Mouse (Mus musculus): ENCODE measurements at regions not wholly inside any gene's neighbourhood (a gene's known extent, or its start where the extent isn't known, plus 50 kb on each side); places are given as distances from the start of the nearest gene placed in this dataset.

GRCm38 (mm10) chr12:31157453-31157852 lies 83.1 kb upstream of the Gm6993 start:
- H3K9me3 ChIP-seq = no peaks in the 10 kb centered on the region
- H3K9ac ChIP-seq = no peak overlapping the region
- no peaks in the 10 kb centered on the region for H3K36me3 ChIP-seq
- H3K4me2 ChIP-seq = no peak overlapping the region
- H3K27ac ChIP-seq (replicated peaks) = no peak overlapping the region
- H3K27me3 ChIP-seq = no peaks in the 10 kb centered on the region
- no peak for ATAC-seq (ENCODE audit: low read depth)
- 95% methylated on average over 3 of the region's 3 CpGs for whole genome bisulfite sequencing
- no peak overlapping the region for H3K4me3 ChIP-seq
- no peaks in the 10 kb centered on the region for H3K4me1 ChIP-seq (replicated peaks)

- no peak overlapping the region for H3K4me3 ChIP-seq
- no peak overlapping the region for H3K4me2 ChIP-seq
- ATAC-seq (ENCODE audit: low read depth) = no peak
- H3K36me3 ChIP-seq = no peaks in the 10 kb centered on the region
- whole genome bisulfite sequencing = 97% methylated on average over 1 of the region's 1 CpGs
- no peaks in the 10 kb centered on the region for H3K27me3 ChIP-seq
- no peaks in the 10 kb centered on the region for H3K9me3 ChIP-seq
- H3K9ac ChIP-seq = no peak overlapping the region
- no peaks in the 10 kb centered on the region for H3K4me1 ChIP-seq (replicated peaks)
- no peak overlapping the region for H3K27ac ChIP-seq (replicated peaks)
Observed at GRCm38 (mm10) chr12:31157890-31158289, 82.7 kb upstream of the Gm6993 start.

- H3K4me3 ChIP-seq = no peak overlapping the region
- ATAC-seq (ENCODE audit: low read depth) = no peak
- no peak overlapping the region for H3K4me2 ChIP-seq
Observed at GRCm38 (mm10) chr12:31158885-31159284, 81.7 kb upstream of the Gm6993 start.

GRCm38 (mm10) chr12:31159378-31159777 lies 81.2 kb upstream of the Gm6993 start:
- no peak overlapping the region for H3K4me3 ChIP-seq
- no peak overlapping the region for H3K9ac ChIP-seq
- no peaks in the 10 kb centered on the region for H3K9me3 ChIP-seq
- ATAC-seq (ENCODE audit: low read depth) = no peak
- no peaks in the 10 kb centered on the region for H3K4me1 ChIP-seq (replicated peaks)
- H3K27ac ChIP-seq (replicated peaks) = no peak overlapping the region
- no peaks in the 10 kb centered on the region for H3K27me3 ChIP-seq
- H3K36me3 ChIP-seq = no peaks in the 10 kb centered on the region
- no peak overlapping the region for H3K4me2 ChIP-seq
- WGBS = 85% methylated on average over 7 of the region's 7 CpGs

More at GRCm38 (mm10) chr12:31158885-31159284, 81.7 kb upstream of the Gm6993 start:
- no peaks in the 10 kb centered on the region for H3K27me3 ChIP-seq
- 87% methylated on average over 4 of the region's 4 CpGs for WGBS
- no peak overlapping the region for H3K9ac ChIP-seq
- no peaks in the 10 kb centered on the region for H3K36me3 ChIP-seq
- H3K9me3 ChIP-seq = no peaks in the 10 kb centered on the region
- H3K27ac ChIP-seq (replicated peaks) = no peak overlapping the region
- no peaks in the 10 kb centered on the region for H3K4me1 ChIP-seq (replicated peaks)

- Histone ChIP-seq H3K4me2 (no peak overlapping the region), H3K27me3 (no peaks in the 10 kb centered on the region), H3K27ac (replicated peaks) (no peak overlapping the region), H3K9me3 (no peaks in the 10 kb centered on the region), H3K9ac (no peak overlapping the region), H3K36me3 (no peaks in the 10 kb centered on the region), H3K4me3 (no peak overlapping the region), H3K4me1 (replicated peaks) (no peaks in the 10 kb centered on the region; the same call in 1 of the 2 replicates)
- no peak for ATAC-seq (ENCODE audit: low read depth)
- 66% methylated on average over 4 of the region's 4 CpGs for WGBS
Observed at GRCm38 (mm10) chr12:31168221-31168890, 72.2 kb upstream of the Gm6993 start.

GRCm38 (mm10) chr12:31170111-31170510 lies 70.5 kb upstream of the Gm6993 start:
- H3K9ac ChIP-seq = no peak overlapping the region
- no peaks in the 10 kb centered on the region for H3K9me3 ChIP-seq
- no peaks in the 10 kb centered on the region; the same call in 1 of the 2 replicates for H3K4me1 ChIP-seq (replicated peaks)
- H3K4me3 ChIP-seq = no peak overlapping the region
- WGBS = 86% methylated on average over 6 of the region's 6 CpGs
- no peak for ATAC-seq (ENCODE audit: low read depth)
- no peak overlapping the region for H3K27ac ChIP-seq (replicated peaks)
- no peaks in the 10 kb centered on the region for H3K27me3 ChIP-seq
- H3K36me3 ChIP-seq = no peaks in the 10 kb centered on the region
- no peak overlapping the region for H3K4me2 ChIP-seq

- Histone ChIP-seq H3K27me3 (no peaks in the 10 kb centered on the region), H3K27ac (replicated peaks) (no peak overlapping the region), H3K4me3 (no peak overlapping the region), H3K9ac (no peak overlapping the region), H3K36me3 (no peaks in the 10 kb centered on the region), H3K4me2 (no peak overlapping the region), H3K4me1 (replicated peaks) (no peaks in the 10 kb centered on the region; the same call in 1 of the 2 replicates), H3K9me3 (no peaks in the 10 kb centered on the region)
- WGBS = 78% methylated on average over 10 of the region's 10 CpGs
- no peak for ATAC-seq (ENCODE audit: low read depth)
Observed at GRCm38 (mm10) chr12:31170546-31171160, 69.9 kb upstream of the Gm6993 start.

- Histone ChIP-seq H3K9ac (no peak overlapping the region), H3K27ac (replicated peaks) (no peak overlapping the region), H3K27me3 (no peaks in the 10 kb centered on the region), H3K4me1 (replicated peaks) (no peaks in the 10 kb centered on the region; the same call in 1 of the 2 replicates), H3K9me3 (no peaks in the 10 kb centered on the region), H3K4me3 (no peak overlapping the region), H3K36me3 (no peaks in the 10 kb centered on the region), H3K4me2 (no peak overlapping the region)
- 87% methylated on average over 4 of the region's 4 CpGs for WGBS
- no peak for ATAC-seq (ENCODE audit: low read depth)
Observed at GRCm38 (mm10) chr12:31171992-31172391, 68.6 kb upstream of the Gm6993 start.

GRCm38 (mm10) chr12:31172451-31173318 lies 67.9 kb upstream of the Gm6993 start:
- Histone ChIP-seq H3K4me2 (no peak overlapping the region), H3K36me3 (no peaks in the 10 kb centered on the region), H3K4me3 (no peak overlapping the region), H3K27me3 (no peaks in the 10 kb centered on the region), H3K27ac (replicated peaks) (no peak overlapping the region), H3K9ac (no peak overlapping the region), H3K4me1 (replicated peaks) (no peaks in the 10 kb centered on the region; the same call in 1 of the 2 replicates), H3K9me3 (no peaks in the 10 kb centered on the region)
- ATAC-seq (ENCODE audit: low read depth) = no peak
- WGBS = 80% methylated on average over 4 of the region's 4 CpGs

- 96% methylated on average over 5 of the region's 5 CpGs for WGBS
- Histone ChIP-seq H3K9me3 (no peaks in the 10 kb centered on the region), H3K27me3 (no peaks in the 10 kb centered on the region), H3K4me3 (no peak overlapping the region), H3K4me2 (no peak overlapping the region), H3K36me3 (no peaks in the 10 kb centered on the region), H3K27ac (replicated peaks) (no peak overlapping the region), H3K9ac (no peak overlapping the region), H3K4me1 (replicated peaks) (no peaks in the 10 kb centered on the region; the same call in 1 of the 2 replicates)
- ATAC-seq (ENCODE audit: low read depth) = no peak
Observed at GRCm38 (mm10) chr12:31173512-31173911, 67.1 kb upstream of the Gm6993 start.

- no peaks in the 10 kb centered on the region for H3K36me3 ChIP-seq
- no peaks in the 10 kb centered on the region for H3K27me3 ChIP-seq
- 31% methylated on average over 6 of the region's 6 CpGs for WGBS
- no peak overlapping the region for H3K4me2 ChIP-seq
- H3K9me3 ChIP-seq = no peaks in the 10 kb centered on the region
- H3K9ac ChIP-seq = no peak overlapping the region
- H3K4me1 ChIP-seq (replicated peaks) = peaks cover 5% of the 10 kb centered on the region
- H3K4me3 ChIP-seq = no peak overlapping the region
- no peak for ATAC-seq (ENCODE audit: low read depth)
- H3K27ac ChIP-seq (replicated peaks) = no peak overlapping the region
Observed at GRCm38 (mm10) chr12:31179536-31179935, 61.0 kb upstream of the Gm6993 start.

GRCm38 (mm10) chr12:31183632-31184031 lies 56.9 kb upstream of the Gm6993 start:
- H3K9me3 ChIP-seq = no peaks in the 10 kb centered on the region
- H3K27me3 ChIP-seq = no peaks in the 10 kb centered on the region
- WGBS = 82% methylated on average over 4 of the region's 4 CpGs
- H3K9ac ChIP-seq = no peak overlapping the region
- H3K4me3 ChIP-seq = no peak overlapping the region
- no peak for ATAC-seq (ENCODE audit: low read depth)
- H3K4me2 ChIP-seq = no peak overlapping the region
- H3K4me1 ChIP-seq (replicated peaks) = peaks cover 21% of the 10 kb centered on the region
- H3K36me3 ChIP-seq = no peaks in the 10 kb centered on the region
- H3K27ac ChIP-seq (replicated peaks) = no peak overlapping the region
